Mouse (Mus musculus): Measurements from ENCODE around the gene Zswim8. TPM values are rescaled to one million over a fixed set of nuclear protein-coding genes. Genes with fewer than 3 reads are reported as not detected.

The Zswim8 gene
- total RNA-seq, 1 experiment, result 33.9 TPM

DNA sequence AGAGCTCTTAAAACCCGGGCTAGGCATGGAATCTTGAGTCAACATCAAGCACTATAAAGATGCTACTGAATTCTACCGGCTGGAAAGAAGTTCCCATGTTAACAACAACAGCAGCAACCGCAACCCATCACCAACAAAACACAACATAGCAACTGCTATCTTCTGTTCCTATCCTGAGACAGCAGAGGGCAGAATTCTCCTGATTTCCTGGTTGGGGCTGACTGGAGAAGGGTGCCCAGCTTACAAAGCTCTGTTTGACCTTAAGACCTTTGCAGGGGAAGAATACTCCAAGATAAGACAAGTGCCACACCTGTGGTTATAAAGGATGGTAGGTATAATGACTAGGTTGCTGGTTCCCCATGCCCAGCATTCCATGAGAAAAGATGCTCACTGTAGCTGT, 39.6 kb downstream of the Zswim8 start:
- DNase-seq (ENCODE audit: low read depth, low spot score), result no peak
- Histone ChIP-seq H3K4me1 (ENCODE audit: control insufficient read depth in 2 of 2, insufficient read depth in 2 of 2, low read length in 2 of 2, poor library complexity in 1 of 2) (peaks cover 0 to 2% of the 10 kb centered on the region in 2 experiments; a peak in 1 of 4 replicates), H3K9ac (ENCODE audit: insufficient read depth, low read depth, low read length, poor library complexity, severe bottlenecking) (no peak overlapping the region), H3K36me3 (ENCODE audit: control insufficient read depth, insufficient read depth, low read length, poor library complexity, severe bottlenecking) (peaks cover 5% of the 10 kb centered on the region; the same call in 1 of the 2 replicates), H3K9me3 (ENCODE audit: control insufficient read depth, insufficient read depth, low read depth, low read length) (no peaks in the 10 kb centered on the region), H3K4me3 (ENCODE audit: insufficient read depth in 1 of 2, low read depth in 1 of 2, low read length in 2 of 2, poor library complexity in 1 of 2, severe bottlenecking in 1 of 2) (no peak overlapping the region), H3K27ac (ENCODE audit: insufficient read depth, low read depth, low read length, poor library complexity, severe bottlenecking) (no peak overlapping the region)
- in situ Hi-C loops (cut with MboI; ENCODE audit: low sequenced_read_pairs in 2 of 2, unreplicated experiment in 2 of 2), result no loop called here
- TF ChIP-seq ZNF384 (IDR thresholded peaks at IDR 0.05; ENCODE audit: low read depth, low read length) (no peak), MAFK (IDR thresholded peaks at IDR 0.05; ENCODE audit: insufficient read depth, low read depth, low read length) (no peak), CHD2 (IDR thresholded peaks at IDR 0.05; ENCODE audit: low read depth, low read length) (no peak), ZC3H11A (IDR thresholded peaks at IDR 0.05; ENCODE audit: borderline replicate concordance, low read depth, low read length) (no peak), HCFC1 (IDR thresholded peaks at IDR 0.05; ENCODE audit: borderline replicate concordance, insufficient read depth, low read length) (no peak)

DNA sequence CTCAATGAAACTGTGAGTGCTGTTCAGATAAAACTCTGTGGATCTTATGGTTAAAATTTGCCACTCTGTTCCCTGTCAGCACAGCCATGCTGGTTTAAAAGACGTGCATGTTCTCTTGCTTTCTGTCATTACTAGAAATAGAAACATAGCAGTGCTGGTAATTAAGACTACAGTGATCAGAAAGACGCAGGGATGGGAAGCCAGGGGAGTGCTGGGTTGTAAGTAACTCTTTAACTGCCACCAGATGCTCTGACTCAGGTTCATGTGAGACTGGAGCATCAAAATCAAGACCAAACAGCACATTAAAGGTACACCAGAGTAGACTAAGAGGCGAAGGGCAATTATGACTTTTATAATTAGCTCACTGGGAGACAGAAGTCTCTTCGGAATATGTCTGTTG, 41.0 kb downstream of the Zswim8 start:
- in situ Hi-C loops (cut with MboI; ENCODE audit: low sequenced_read_pairs in 2 of 2, unreplicated experiment in 2 of 2), result no loop called here
- no peak for DNase-seq (ENCODE audit: low read depth, low spot score)
- peaks cover 3% of the 10 kb centered on the region; the same call in 1 of the 2 replicates for H3K36me3 ChIP-seq (ENCODE audit: control insufficient read depth, insufficient read depth, low read length, poor library complexity, severe bottlenecking)
- H3K27ac ChIP-seq (ENCODE audit: insufficient read depth, low read depth, low read length, poor library complexity, severe bottlenecking), result no peak overlapping the region
- H3K9ac ChIP-seq (ENCODE audit: insufficient read depth, low read depth, low read length, poor library complexity, severe bottlenecking), result no peak overlapping the region
- no peak overlapping the region for H3K4me3 ChIP-seq (ENCODE audit: insufficient read depth in 1 of 2, low read depth in 1 of 2, low read length in 2 of 2, poor library complexity in 1 of 2, severe bottlenecking in 1 of 2)
- H3K4me1 ChIP-seq (ENCODE audit: control insufficient read depth in 2 of 2, insufficient read depth in 2 of 2, low read length in 2 of 2, poor library complexity in 1 of 2), result peaks cover 0 to 2% of the 10 kb centered on the region in 2 experiments; a peak in 1 of 4 replicates
- H3K9me3 ChIP-seq (ENCODE audit: control insufficient read depth, insufficient read depth, low read depth, low read length), result no peaks in the 10 kb centered on the region
- TF ChIP-seq ZNF384 (IDR thresholded peaks at IDR 0.05; ENCODE audit: low read depth, low read length), result no peak
- TF ChIP-seq MAFK (IDR thresholded peaks at IDR 0.05; ENCODE audit: insufficient read depth, low read depth, low read length), result no peak
- no peak for TF ChIP-seq HCFC1 (IDR thresholded peaks at IDR 0.05; ENCODE audit: borderline replicate concordance, insufficient read depth, low read length)
- TF ChIP-seq ZC3H11A (IDR thresholded peaks at IDR 0.05; ENCODE audit: borderline replicate concordance, low read depth, low read length), result no peak
- TF ChIP-seq CHD2 (IDR thresholded peaks at IDR 0.05; ENCODE audit: low read depth, low read length), result no peak

DNA sequence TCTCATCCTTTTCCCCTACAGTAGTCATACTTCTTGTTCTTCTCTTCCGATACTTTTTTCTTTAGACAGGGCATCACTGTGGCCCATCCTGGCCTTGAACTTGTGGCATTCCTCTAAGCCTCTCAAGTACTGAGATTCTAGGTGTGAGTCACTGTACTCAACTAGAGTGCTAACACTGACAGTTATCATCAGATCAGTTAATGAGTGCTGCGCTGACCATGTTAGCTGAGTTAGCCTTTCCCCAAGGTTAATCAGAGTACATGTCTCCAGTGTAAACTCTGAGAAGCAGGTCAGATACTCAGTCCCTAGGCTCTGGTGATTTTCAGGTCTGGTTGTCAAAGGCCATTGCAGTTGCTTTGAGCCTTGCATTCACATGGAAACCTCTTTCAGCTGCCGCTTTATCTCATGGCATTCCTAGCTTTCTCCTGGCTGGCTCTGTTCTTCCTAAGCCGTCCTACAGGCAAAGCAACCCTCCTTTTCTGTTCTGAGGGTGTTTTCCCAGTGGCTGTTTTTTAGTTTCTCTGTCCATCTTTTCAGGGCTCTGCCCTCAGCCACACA, 42.2 kb downstream of the Zswim8 start:
- no peak for DNase-seq (ENCODE audit: low read depth, low spot score)
- TF ChIP-seq ZC3H11A (IDR thresholded peaks at IDR 0.05; ENCODE audit: borderline replicate concordance, low read depth, low read length), result no peak
- no peak for TF ChIP-seq CHD2 (IDR thresholded peaks at IDR 0.05; ENCODE audit: low read depth, low read length)
- no peak for TF ChIP-seq MAFK (IDR thresholded peaks at IDR 0.05; ENCODE audit: insufficient read depth, low read depth, low read length)
- H3K4me3 ChIP-seq (ENCODE audit: insufficient read depth in 1 of 2, low read depth in 1 of 2, low read length in 2 of 2, poor library complexity in 1 of 2, severe bottlenecking in 1 of 2), result no peak overlapping the region
- H3K9ac ChIP-seq (ENCODE audit: insufficient read depth, low read depth, low read length, poor library complexity, severe bottlenecking), result no peak overlapping the region
- peaks cover 3% of the 10 kb centered on the region; the same call in 1 of the 2 replicates for H3K36me3 ChIP-seq (ENCODE audit: control insufficient read depth, insufficient read depth, low read length, poor library complexity, severe bottlenecking)
- peaks cover 0 to 2% of the 10 kb centered on the region in 2 experiments; a peak in 1 of 4 replicates for H3K4me1 ChIP-seq (ENCODE audit: control insufficient read depth in 2 of 2, insufficient read depth in 2 of 2, low read length in 2 of 2, poor library complexity in 1 of 2)
- no peak overlapping the region for H3K27ac ChIP-seq (ENCODE audit: insufficient read depth, low read depth, low read length, poor library complexity, severe bottlenecking)
- no peaks in the 10 kb centered on the region for H3K9me3 ChIP-seq (ENCODE audit: control insufficient read depth, insufficient read depth, low read depth, low read length)
- in situ Hi-C loops (cut with MboI; ENCODE audit: low sequenced_read_pairs in 2 of 2, unreplicated experiment in 2 of 2), result no loop called here

DNA sequence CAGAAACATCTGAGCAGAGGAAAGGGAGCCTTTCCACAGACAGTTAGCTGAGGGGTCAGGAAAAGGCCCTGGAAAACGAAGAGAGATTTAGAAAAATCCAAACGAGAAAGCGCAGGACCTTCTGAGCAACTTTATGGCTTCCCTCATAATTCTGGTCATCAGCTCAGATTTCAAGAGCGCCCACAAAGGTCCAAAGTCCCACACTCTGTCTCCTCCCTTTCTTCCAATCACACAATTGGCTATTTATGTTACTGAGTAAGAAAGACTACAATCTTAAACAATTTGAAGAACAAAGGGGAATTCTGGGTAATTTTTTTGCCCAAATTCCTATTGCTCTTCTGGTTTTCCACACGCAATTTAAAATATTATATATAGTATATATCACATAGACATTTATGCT, 43.2 kb downstream of the Zswim8 start:
- Histone ChIP-seq H3K9ac (ENCODE audit: insufficient read depth, low read depth, low read length, poor library complexity, severe bottlenecking) (no peak overlapping the region), H3K4me3 (ENCODE audit: insufficient read depth in 1 of 2, low read depth in 1 of 2, low read length in 2 of 2, poor library complexity in 1 of 2, severe bottlenecking in 1 of 2) (no peak overlapping the region), H3K9me3 (ENCODE audit: control insufficient read depth, insufficient read depth, low read depth, low read length) (no peaks in the 10 kb centered on the region), H3K27ac (ENCODE audit: insufficient read depth, low read depth, low read length, poor library complexity, severe bottlenecking) (no peak overlapping the region), H3K36me3 (ENCODE audit: control insufficient read depth, insufficient read depth, low read length, poor library complexity, severe bottlenecking) (peaks cover 5% of the 10 kb centered on the region; the same call in 1 of the 2 replicates), H3K4me1 (ENCODE audit: control insufficient read depth in 2 of 2, insufficient read depth in 2 of 2, low read length in 2 of 2, poor library complexity in 1 of 2) (peaks cover 0 to 2% of the 10 kb centered on the region in 2 experiments; a peak in 1 of 4 replicates)
- in situ Hi-C loops (cut with MboI; ENCODE audit: low sequenced_read_pairs in 2 of 2, unreplicated experiment in 2 of 2), result no loop called here
- TF ChIP-seq CHD2 (IDR thresholded peaks at IDR 0.05; ENCODE audit: low read depth, low read length) (no peak), ZNF384 (IDR thresholded peaks at IDR 0.05; ENCODE audit: low read depth, low read length) (no peak), ZC3H11A (IDR thresholded peaks at IDR 0.05; ENCODE audit: borderline replicate concordance, low read depth, low read length) (no peak), HCFC1 (IDR thresholded peaks at IDR 0.05; ENCODE audit: borderline replicate concordance, insufficient read depth, low read length) (no peak), MAFK (IDR thresholded peaks at IDR 0.05; ENCODE audit: insufficient read depth, low read depth, low read length) (no peak)
- no peak for DNase-seq (ENCODE audit: low read depth, low spot score)

Measured in ES-E14 (cell line).